Mouse (Mus musculus): ENCODE measurements at regions not wholly inside any gene's neighbourhood (a gene's known extent, or its start where the extent isn't known, plus 50 kb on each side); places are given as distances from the start of the nearest gene placed in this dataset.

- TF ChIP-seq CTCF (IDR thresholded peaks at IDR 0.05; ENCODE audit: low read depth) (no peak), EP300 (optimal IDR thresholded peaks at IDR 0.05) (no peak)
Observed at GRCm38 (mm10) chr9:90697279-90698000, 426.8 kb upstream of the Tbc1d2b start.

All from stomach, postnatal 0 days (tissue).